Mouse (Mus musculus): ENCODE measurements at regions not wholly inside any gene's neighbourhood (a gene's known extent, or its start where the extent isn't known, plus 50 kb on each side); places are given as distances from the start of the nearest gene placed in this dataset.

GRCm38 (mm10) chr1:154003669-154004068, 103.6 kb upstream of the Teddm2 start:
- TF ChIP-seq CTCF (IDR thresholded peaks at IDR 0.05; ENCODE audit: low read depth) (no peak), EP300 (IDR thresholded peaks at IDR 0.05; ENCODE audit: low read depth) (no peak)
